Mouse (Mus musculus) kidney, adult 2 months (tissue): Measurements from ENCODE around the gene Rsrp1. TPM values are rescaled to one million over a fixed set of nuclear protein-coding genes. Genes with fewer than 3 reads are reported as not detected.

ENCODE experiments used
- DNase-seq: peaks from one replicate; pipeline ENCODE4 v3.0.0; 2021
- H3K27ac ChIP-seq: fragments of 200-500 bp; 2 replicates; pipeline ENCODE4 v1.5.1; 2012; ENCODE audit warnings: low read depth, low read length, control low read depth, inconsistent platforms; ENCODE audit not compliant: insufficient read depth
- H3K27me3 ChIP-seq: fragments of 200-500 bp; replicated peaks from 2 replicates; pipeline ENCODE4 v1.6.1; 2012; ENCODE audit warnings: mild to moderate bottlenecking, moderate library complexity, low read length, inconsistent platforms; ENCODE audit not compliant: control insufficient read depth, insufficient read depth
- H3K36me3 ChIP-seq: fragments of 200-500 bp; 2 replicates; pipeline ENCODE4 v1.6.1; 2012; ENCODE audit warnings: mild to moderate bottlenecking, moderate library complexity, low read length, inconsistent platforms; ENCODE audit not compliant: control insufficient read depth, insufficient read depth
- H3K4me1 ChIP-seq: fragments of 200-500 bp; 2 replicates; pipeline ENCODE4 v1.6.1; 2011; ENCODE audit warnings: low read length; ENCODE audit not compliant: control insufficient read depth, insufficient read depth
- H3K4me3 ChIP-seq: fragments of 200-500 bp; 2 replicates; pipeline ENCODE4 v1.5.1; 2011; ENCODE audit warnings: mild to moderate bottlenecking, low read depth, low read length, control low read depth; ENCODE audit not compliant: insufficient read depth
- CTCF ChIP-seq: fragments of 200-500 bp; conservative IDR thresholded peaks from 2 replicates; pipeline ENCODE4 v1.5.1; 2011; ENCODE audit warnings: low read depth, mild to moderate bottlenecking, control low read depth, low read length, moderate library complexity, mixed read lengths; ENCODE audit not compliant: insufficient read depth, insufficient read length
- POLR2A ChIP-seq: fragments of 200-500 bp; IDR thresholded peaks from one replicate; pipeline ENCODE4 v1.6.1; 2011; ENCODE audit warnings: low read depth, low read length, control low read depth
- WGBS: fragments of 180-500 bp; shearing (Covaris S2); methylation state at CpG from one replicate; pipeline ENCODE4 v1.1.7; 2018; 5-methylcytosine and 5-hydroxymethylcytosine counted together
- polyA plus RNA-seq: library from polyadenylated mRNA; depleted of rRNA; stranded (reverse); fragments of >200 nt; gene quantifications from 2 replicates; pipeline ENCODE4 v1.2.3, GENCODE M21; 2012

Gene Rsrp1
- polyA plus RNA-seq, 1 experiment, result 172 TPM

DNA sequence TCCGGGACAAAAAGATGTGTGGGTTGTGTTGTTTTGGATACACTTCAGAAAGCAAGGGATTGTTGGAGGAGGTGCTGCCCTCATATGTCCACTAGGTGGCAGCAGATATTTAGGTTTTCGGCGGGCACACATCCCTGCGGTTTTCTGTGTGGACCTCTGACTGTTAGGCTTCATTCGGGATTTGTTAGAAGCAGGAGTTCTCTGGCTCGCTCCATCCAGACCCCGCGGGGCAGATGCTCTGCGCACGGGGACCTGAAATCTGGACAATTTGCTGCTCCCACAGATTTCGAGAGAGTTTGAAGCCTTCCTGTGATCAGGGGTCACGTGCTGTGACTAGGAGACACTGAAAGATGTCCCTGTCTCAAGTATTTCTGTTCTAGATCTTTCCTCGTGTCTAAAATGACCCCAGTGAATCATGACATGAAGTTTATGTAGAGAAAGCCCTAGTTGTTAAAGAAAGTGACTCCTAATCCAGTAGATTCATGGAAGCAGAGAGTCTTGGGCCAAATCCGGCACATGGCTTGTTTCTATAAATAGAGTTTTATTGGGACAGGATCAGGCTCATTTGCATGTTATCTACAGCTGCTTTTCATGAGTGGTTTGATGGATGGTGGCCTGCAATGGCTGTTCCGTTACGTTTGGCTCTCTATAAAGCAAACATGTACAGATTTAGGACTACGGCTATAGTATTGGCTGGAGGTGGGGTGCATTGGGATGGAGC lies 22.8 kb downstream of the Rsrp1 start:
- peak; percentile 75 for DNase-seq
- no peaks in the 10 kb centered on the region for H3K4me1 ChIP-seq
- no peaks in the 10 kb centered on the region for H3K27me3 ChIP-seq
- H3K36me3 ChIP-seq, result no peaks in the 10 kb centered on the region
- no peak overlapping the region for H3K27ac ChIP-seq
- TF ChIP-seq POLR2A (no peak), CTCF (peak; percentile 93)
- peak overlapping the region; percentile 24; the same call in 1 of the 2 replicates for H3K4me3 ChIP-seq
- 9% methylated on average over 17 of the region's 17 CpGs for WGBS

DNA sequence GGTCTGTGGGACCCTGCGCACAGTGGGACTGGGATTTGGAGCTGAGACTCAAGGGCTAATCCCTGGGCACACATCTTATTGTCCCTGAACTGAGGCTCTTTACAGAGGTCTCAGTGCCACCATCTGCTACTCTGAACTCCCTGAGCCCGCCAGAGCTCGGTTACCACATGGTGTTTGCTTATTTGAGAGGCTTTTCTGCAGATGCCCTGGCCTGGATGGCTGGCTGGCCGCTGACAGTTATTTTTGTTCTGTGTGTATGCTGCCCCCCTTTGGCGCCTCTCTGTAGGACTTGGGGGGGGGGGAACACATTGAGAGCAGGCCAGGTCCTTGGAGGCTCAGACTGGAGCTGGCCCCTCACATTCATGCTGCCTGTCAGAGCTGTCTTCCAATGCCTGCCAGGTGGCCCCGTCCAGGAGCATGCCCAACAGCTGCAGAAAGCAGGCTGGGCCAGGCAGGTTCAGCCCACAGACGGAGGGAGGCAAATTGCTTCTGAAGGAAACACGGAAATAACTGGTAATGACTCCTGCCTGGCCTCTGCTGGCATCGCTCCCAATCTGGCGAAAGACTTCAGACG lies 27.2 kb downstream of the Rsrp1 start:
- no peaks in the 10 kb centered on the region for H3K36me3 ChIP-seq
- no peak overlapping the region for H3K4me3 ChIP-seq
- WGBS, result 14% methylated on average over 11 of the region's 11 CpGs
- H3K27ac ChIP-seq, result no peak overlapping the region
- TF ChIP-seq POLR2A (no peak), CTCF (no peak)
- H3K27me3 ChIP-seq, result no peaks in the 10 kb centered on the region
- no peaks in the 10 kb centered on the region for H3K4me1 ChIP-seq
- peak; percentile 59 for DNase-seq

- H3K4me3 ChIP-seq, result no peak overlapping the region
- H3K27ac ChIP-seq, result no peak overlapping the region
- DNase-seq, result peak; percentile 30
- no peak for TF ChIP-seq POLR2A
- no peak for TF ChIP-seq CTCF
- 11% methylated on average over 15 of the region's 15 CpGs for WGBS
- H3K4me1 ChIP-seq, result no peaks in the 10 kb centered on the region
- H3K27me3 ChIP-seq, result no peaks in the 10 kb centered on the region
- H3K36me3 ChIP-seq, result no peaks in the 10 kb centered on the region
Observed at GRCm38 (mm10) chr4:134954461-134954860, 31.1 kb downstream of the Rsrp1 start.

- no peaks in the 10 kb centered on the region for H3K4me1 ChIP-seq
Observed at GRCm38 (mm10) chr4:134955196-134955595, 31.8 kb downstream of the Rsrp1 start.

GRCm38 (mm10) chr4:134955845-134956244 lies 32.5 kb downstream of the Rsrp1 start:
- no peaks in the 10 kb centered on the region for H3K27me3 ChIP-seq
- no peak for DNase-seq
- no peak overlapping the region for H3K27ac ChIP-seq
- no peaks in the 10 kb centered on the region for H3K36me3 ChIP-seq
- no peak overlapping the region for H3K4me3 ChIP-seq
- WGBS, result 63% methylated on average over 3 of the region's 3 CpGs
- no peaks in the 10 kb centered on the region for H3K4me1 ChIP-seq
- no peak for TF ChIP-seq POLR2A
- TF ChIP-seq CTCF, result no peak

More at GRCm38 (mm10) chr4:134955196-134955595, 31.8 kb downstream of the Rsrp1 start:
- 92% methylated on average over 2 of the region's 2 CpGs for WGBS
- no peak for TF ChIP-seq POLR2A
- no peak for TF ChIP-seq CTCF
- Histone ChIP-seq H3K36me3 (no peaks in the 10 kb centered on the region), H3K27me3 (no peaks in the 10 kb centered on the region), H3K27ac (no peak overlapping the region), H3K4me3 (no peak overlapping the region)
- DNase-seq, result no peak

GRCm38 (mm10) chr4:134956328-134956727 lies 32.9 kb downstream of the Rsrp1 start:
- Histone ChIP-seq H3K27ac (no peak overlapping the region), H3K4me1 (no peaks in the 10 kb centered on the region), H3K27me3 (no peaks in the 10 kb centered on the region), H3K36me3 (no peaks in the 10 kb centered on the region), H3K4me3 (no peak overlapping the region)
- whole genome bisulfite sequencing, result 14% methylated on average over 3 of the region's 3 CpGs
- TF ChIP-seq CTCF, result peak; percentile 77
- TF ChIP-seq POLR2A, result no peak
- DNase-seq, result peak; percentile 73

- peak; percentile 16 for DNase-seq
- Histone ChIP-seq H3K4me3 (no peak overlapping the region), H3K4me1 (peaks cover 4% of the 10 kb centered on the region; the same call in 1 of the 2 replicates), H3K27ac (no peak overlapping the region), H3K36me3 (no peaks in the 10 kb centered on the region), H3K27me3 (no peaks in the 10 kb centered on the region)
- WGBS, result 18% methylated on average over 19 of the region's 19 CpGs
- TF ChIP-seq CTCF (peak; percentile 55), POLR2A (no peak)
Observed at GRCm38 (mm10) chr4:134963021-134963776, 39.8 kb downstream of the Rsrp1 start.
